Mouse (Mus musculus): ENCODE results near the gene Llgl1.

The Llgl1 gene

DNA sequence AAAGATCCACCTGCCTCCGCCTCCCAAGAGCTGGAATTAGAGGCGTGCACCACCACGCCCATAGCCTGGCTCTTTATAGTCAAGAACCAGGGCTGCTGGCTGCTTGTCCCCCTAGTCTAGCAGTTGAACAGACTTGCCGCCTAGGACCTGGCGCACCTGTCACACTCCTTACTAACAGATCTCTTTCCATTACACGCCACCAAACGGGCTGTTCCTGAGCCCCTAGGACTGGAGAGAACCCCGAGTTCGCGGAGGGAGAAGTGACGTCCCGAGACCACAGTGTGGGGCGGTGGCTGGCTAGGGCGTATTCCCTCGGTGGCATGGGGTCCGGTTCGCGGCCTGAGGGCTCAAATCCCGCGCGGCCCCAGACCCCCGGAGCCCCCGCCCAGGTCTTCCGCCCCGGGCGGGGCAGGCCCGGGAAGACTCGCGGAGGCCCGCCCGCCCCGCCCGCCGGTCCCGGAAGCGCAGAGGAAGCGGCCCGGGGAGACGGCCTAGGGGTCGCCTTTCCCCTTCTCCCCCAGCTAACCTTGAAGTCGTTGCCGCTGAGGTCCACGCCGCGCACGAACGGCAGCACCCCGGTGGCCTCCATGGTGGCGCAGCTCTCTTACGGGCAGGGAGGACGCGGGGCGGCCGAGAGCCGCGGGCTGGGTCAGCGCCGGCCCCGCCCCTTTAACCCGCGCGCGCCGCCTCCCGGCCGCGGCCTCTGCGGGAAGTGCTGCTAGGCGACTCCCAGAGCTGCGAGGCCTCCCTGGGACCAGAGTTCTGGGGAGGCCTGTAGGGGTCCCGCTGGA lies 27.3 kb downstream of the Llgl1 start, which contains the start of gene Flii:
TSS of gene Flii (minus strand) at position 663 of the 791 bp plus-strand sequence.
- DNase-seq (ENCODE audit: low spot score) = peak; percentile 83

DNA sequence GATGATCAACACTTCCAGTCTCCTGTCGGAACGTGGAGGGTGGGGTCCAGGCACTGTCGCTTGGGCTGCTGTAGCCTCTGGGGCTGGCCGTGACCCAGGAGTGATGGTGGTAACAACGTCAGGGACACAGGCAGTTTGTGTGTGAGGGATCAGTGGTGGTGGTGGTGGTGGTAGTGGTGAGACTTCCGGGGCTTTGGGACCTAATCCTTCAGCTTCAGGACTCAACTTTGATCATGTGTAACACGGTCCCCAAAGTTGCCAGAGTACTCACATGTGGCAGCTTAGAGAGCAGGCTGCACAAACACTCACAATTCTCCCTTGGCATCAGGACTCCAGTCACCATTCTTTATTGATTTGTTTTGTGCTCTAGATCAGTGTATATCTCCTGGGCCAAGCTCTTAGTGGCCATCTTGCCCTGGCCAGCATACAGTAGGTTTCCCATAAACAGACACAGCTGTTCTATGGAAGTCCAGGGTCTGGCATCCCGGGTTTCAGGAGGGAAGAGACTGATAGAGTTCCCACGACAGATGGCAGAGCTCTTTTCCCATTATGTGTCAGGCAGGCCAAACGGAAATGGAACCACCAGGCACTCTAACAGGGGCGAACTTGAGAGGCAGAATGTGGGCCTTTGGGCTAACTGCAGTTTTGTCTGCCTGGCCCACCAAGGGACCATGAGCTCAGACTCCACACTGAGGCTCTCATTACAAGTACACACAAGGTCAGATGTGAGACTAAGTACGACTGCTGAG lies 28.0 kb downstream of the Llgl1 start:
- DNase-seq (ENCODE audit: low spot score) = no peak

DNA sequence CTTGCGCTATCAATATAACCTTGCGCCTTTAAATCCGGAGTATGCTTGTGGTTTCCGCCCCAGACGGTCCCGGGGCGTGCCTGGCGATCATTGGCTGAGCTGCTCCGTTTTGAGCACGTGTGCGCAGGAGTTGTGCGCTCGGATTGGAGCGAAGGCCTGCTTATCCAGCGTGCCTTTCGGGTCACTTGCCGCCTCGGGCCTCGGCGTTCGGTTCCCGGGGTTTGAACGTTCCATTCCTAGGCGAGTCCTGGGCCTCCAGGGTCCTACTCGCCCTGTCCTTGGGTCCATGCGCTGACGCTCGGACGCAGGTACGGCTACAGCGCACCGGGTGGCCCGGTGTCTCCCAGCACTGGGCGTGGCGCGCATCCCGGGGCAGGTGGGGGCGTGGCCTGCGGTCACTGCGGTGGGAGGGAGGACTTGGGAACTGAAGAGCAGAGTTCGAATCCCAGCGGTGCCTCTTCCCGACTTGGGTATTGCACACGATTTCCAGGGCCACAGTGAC lies 28.8 kb downstream of the Llgl1 start, which contains the start of gene Mief2:
TSS of gene Mief2 (plus strand) at position 139 of the 502 bp plus-strand sequence.
- peak; percentile 97 for DNase-seq (ENCODE audit: low spot score)

DNA sequence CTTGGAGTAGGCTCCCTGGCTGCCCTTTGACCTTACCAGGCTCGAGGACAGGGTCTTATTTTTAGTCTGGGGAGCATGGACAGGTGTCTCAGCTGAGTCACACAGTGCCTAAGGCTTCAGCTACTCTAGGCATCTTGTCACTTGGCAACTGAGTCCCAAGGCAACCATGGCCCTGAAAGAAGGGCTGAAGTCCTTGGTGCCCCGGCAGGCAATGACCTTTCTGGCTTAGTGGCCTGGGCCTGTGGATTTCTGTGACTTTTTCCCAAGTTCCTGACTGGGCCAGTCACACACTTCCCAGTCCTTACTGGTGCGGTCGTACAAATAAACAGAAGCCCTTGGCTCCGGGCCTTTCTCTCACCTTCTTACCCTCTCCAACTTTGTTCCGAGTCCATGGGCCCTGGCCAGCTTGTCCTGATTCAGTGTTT lies 29.7 kb downstream of the Llgl1 start:
- peak; percentile 64 for DNase-seq (ENCODE audit: low spot score)

DNA sequence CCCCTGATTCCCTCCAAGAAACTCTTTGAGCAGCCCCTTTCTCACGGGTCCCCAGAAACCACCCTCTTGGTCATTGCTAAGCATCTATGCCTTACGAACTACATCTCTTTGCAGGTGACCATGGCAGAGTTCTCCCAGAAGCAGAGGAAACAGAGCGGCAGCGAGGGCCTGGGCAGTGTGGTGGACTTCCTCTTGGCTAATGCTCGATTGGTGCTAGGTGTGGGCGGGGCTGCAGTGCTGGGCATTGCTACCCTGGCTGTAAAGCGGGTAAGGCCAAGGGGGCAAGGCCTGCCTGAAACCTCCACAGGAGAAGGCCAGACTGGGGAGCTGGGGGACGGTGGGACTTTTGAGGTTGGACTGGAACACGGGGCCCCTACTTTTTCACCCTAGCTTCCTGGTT lies 30.6 kb downstream of the Llgl1 start:
- DNase-seq (ENCODE audit: low spot score) = peak; percentile 37

DNA sequence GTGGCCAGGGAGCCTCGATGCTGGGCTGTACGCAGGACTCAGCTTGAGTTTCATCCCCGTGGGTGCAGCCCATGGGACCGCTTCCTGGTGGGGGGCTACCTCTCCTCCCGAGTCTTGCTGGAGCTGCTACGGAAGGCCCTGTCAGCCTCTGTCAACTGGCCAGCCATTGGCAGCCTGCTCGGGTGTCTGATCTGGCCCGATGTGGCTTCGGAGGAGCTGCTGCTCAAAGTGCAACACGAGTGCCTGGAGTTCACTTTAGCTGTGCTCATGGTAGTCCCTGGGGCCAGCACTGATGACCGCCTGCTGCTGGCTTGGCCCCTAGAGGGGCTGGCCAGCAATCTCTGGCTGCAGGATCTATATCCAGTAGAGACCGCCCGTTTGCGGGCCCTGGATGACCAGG lies 31.7 kb downstream of the Llgl1 start:
- no peak for DNase-seq (ENCODE audit: low spot score)

DNA sequence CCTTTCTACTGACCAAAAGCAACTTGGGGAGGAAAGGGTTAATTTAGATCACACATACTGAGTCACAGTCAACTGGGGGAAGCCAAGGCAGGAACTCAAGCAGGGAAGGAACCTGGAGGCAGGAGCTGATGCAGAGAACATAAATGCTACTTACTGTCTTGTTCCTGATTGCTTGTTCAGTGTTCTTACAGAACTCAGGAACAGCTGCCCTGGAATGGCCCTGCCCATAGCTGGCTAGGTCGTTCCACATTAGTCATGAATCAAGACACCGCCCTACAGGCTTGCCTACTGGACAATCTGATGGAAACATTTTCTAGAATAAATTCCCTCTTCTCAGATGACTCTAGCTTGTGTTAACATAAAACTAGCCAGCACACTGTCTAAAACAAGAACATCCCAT lies 34.7 kb downstream of the Llgl1 start:
- DNase-seq (ENCODE audit: low spot score) = no peak

DNA sequence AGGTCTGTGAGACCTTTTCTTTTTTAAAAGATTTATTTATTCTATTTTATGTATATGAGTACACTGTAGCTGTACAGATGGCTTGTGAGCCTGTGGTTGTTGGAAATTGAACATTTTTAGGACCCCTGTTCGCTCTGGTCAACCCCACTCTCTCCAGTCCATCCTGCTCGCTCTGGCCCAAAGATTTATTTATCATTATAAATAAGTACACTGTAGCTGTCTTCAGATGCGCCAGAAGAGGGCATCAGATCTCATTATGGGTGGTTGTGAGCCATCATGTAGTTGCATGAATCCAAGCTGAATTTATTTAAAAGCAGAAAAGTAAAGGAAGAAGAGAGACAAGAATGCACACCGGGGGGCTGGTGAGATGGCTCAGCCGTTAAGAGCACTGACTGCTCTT lies 35.7 kb downstream of the Llgl1 start:
- no peak for DNase-seq (ENCODE audit: low spot score)

DNA sequence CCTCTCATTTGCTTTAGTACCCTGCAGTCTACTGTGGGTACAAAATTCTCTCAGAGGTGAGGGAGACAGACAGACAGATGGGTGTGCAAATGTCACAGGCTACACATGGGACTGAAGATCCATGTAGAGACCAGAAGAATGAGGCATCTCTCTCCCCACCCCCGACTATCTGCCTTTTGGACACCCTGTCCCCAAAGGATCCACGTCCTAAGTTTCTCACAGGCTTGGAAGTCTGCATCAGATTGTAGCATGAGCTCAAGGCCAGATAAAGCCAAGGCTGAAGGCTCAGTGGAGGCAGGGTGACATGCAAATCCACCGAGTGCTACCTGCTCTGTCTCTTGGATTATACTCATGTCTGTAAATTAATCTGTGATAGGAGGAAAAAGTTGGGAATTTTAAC lies 37.0 kb downstream of the Llgl1 start:
- DNase-seq (ENCODE audit: low spot score) = no peak

DNA sequence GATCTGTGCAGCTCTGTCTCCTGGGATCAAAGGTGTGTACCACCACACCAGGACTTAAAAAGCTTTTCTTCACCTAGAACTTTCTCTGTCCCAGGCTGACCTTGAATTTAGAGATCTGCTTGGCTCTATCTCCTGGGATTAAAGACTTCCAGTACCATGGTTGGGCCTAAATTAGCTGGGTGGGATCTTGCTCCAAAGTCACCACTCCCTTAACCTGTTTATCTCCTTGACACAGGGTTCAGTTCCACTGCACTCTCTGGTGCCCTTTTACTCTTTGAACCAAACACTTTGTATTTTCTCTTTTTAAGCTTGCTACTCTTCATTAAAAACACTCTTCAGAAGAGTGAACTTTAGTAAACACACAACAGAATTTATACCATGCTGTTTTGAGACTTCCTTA lies 37.9 kb downstream of the Llgl1 start:
- DNase-seq (ENCODE audit: low spot score) = no peak

DNA sequence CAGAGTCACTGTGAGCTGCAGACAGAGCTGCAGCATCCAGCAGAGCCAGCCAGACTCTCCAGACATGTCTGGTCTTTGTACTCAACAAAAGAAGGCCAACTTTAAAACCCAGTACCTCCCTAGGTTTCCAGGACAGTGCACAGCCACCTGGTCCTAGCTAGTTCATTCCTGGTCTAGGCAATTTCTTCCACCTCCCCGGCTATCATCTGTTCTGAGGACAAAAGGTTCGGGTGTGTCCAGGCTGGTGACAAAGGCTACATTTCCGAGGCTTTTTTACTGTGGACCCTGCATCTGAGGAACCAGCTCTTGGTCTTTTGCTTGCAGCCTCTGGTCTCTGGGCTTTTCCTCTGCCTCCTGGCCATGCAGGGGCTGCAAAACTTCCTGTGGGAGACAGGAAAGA lies 40.8 kb downstream of the Llgl1 start:
- DNase-seq (ENCODE audit: low spot score) = no peak

DNA sequence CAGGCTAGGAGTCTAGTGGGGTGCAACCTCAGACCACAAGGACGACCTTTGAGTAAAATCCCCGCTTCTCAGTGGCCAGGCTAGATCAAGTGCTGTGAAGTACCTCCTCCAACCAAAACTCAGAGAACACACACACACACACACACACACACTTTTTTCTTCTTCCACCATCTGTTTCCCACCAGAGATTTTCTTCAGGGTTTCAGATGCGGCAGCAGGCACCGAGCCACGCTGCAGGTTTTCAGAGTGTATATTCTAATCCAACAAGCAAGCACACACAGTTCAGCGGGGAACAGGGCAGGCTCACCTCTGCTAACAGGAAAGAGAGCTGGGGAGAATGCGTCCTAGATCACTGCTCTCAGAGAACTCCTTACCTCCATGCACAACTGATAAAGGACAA lies 56.0 kb downstream of the Llgl1 start:
- no peak for DNase-seq (ENCODE audit: low spot score)

DNA sequence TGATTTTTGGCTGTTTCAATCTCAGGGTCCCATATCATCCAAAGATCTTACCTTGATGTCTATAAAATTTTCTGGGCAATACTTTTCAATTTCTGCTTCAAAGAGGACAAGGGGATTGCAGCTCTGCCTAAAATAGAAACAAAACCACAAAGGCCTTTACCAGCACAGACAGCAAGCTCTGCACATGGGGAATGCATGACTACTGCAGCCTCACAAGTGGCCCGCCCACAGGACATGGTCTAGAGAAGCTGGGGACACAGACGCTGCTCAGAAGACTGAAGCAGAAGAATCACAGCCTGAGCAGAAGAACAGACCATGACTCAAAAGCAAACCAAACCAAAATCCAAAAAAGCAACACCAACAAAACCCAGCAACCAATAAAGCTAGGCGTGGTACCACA lies 62.2 kb downstream of the Llgl1 start:
- no peak for DNase-seq (ENCODE audit: low spot score)
